Mouse (Mus musculus) heart, postnatal 0 days (tissue): ENCODE data around the gene Pcnx2.

Experiments
- CTCF ChIP-seq: IDR thresholded peaks from 2 replicates; pipeline ENCODE4 v1.5.1; 2016; ENCODE audit warnings: antibody characterized with exemption, control low read depth, low read depth
- EP300 ChIP-seq: IDR thresholded peaks from 2 replicates; pipeline ENCODE4 v1.6.1; 2016; ENCODE audit warnings: antibody characterized with exemption, low read depth

GRCm38 (mm10) chr8:125733964-125734956 lies 163.9 kb downstream of the Pcnx2 start:
- no peak for TF ChIP-seq CTCF
- no peak for TF ChIP-seq EP300
